In genomic region chr1:85896110-85896509, GRCm38 (mm10) we compare ENCODE assay signal across 8 mouse cellular contexts. TPM values are rescaled to one million over a fixed set of nuclear protein-coding genes. Genes with fewer than 3 reads are reported as not detected.
DNase-seq lines count a peak whose midpoint lies in the region; ATAC-seq and TF ChIP-seq lines count a peak whose summit lies in the region.

No protein-coding gene starts in this region.

- DNase-seq in embryo, embryonic 10.5 days (ENCODE audit: low spot score), result peak; percentile 6
- DNase-seq in embryo, embryonic 9.5 days (ENCODE audit: extremely low spot score), result no peak
- DNase-seq in CH12.LX (ENCODE audit: extremely low read depth), result no peak
- no peak for DNase-seq in hindbrain, embryonic 10.5 days (ENCODE audit: low spot score)
- DNase-seq in liver, postnatal 0 days, result no peak
- no peak for DNase-seq in ovary, postnatal 36 days (ENCODE audit: low spot score)
- no peak for DNase-seq in kidney, postnatal 25 days
- no peak for DNase-seq in thymus, postnatal 25 days

- no peaks in the 10 kb centered on the region for H3K27me3 ChIP-seq in CH12.LX (replicated peaks)
- no peaks in the 10 kb centered on the region for H3K27me3 ChIP-seq in hindbrain, embryonic 10.5 days (ENCODE audit: insufficient read depth, poor library complexity, severe bottlenecking)
- no peaks in the 10 kb centered on the region for H3K27me3 ChIP-seq in liver, postnatal 0 days (ENCODE audit: insufficient read depth, low read length)

- peaks cover 45% of the 10 kb centered on the region for H3K79me2 ChIP-seq in CH12.LX (replicated peaks; ENCODE audit: control insufficient read depth, extremely low read depth, insufficient read depth, poor library complexity, severe bottlenecking)

- peaks cover 3% of the 10 kb centered on the region for H3K9me3 ChIP-seq in CH12.LX (replicated peaks; ENCODE audit: low read length)
- no peaks in the 10 kb centered on the region for H3K9me3 ChIP-seq in hindbrain, embryonic 10.5 days
- H3K9me3 ChIP-seq in liver, postnatal 0 days (ENCODE audit: low read length), result no peaks in the 10 kb centered on the region

- WGBS in hindbrain, embryonic 10.5 days, result 83% methylated on average over 5 of the region's 5 CpGs
- 67% methylated on average over 5 of the region's 5 CpGs for WGBS in liver, postnatal 0 days (ENCODE audit: insufficient replicate concordance)

- in situ Hi-C loops in CH12.LX (cut with MboI; ENCODE audit: low pct_ligation_motif_present, low pct_unique_long_range_greater_than_20kb, low sequenced_read_pairs), result no loop called here

- TF ChIP-seq EP300 in CH12.LX (IDR thresholded peaks at IDR 0.05; ENCODE audit: low read length), result no peak
- TF ChIP-seq EP300 in liver, postnatal 0 days (IDR thresholded peaks at IDR 0.05; ENCODE audit: low read depth), result no peak

- TF ChIP-seq RAD21 in CH12.LX (IDR thresholded peaks at IDR 0.05; ENCODE audit: low read depth, low read length), result no peak

- ATAC-seq in liver, postnatal 0 days, result no peak

- dilution Hi-C loops in CH12.LX (cut with MboI; ENCODE audit: extremely low pct_ligation_motif_present, extremely low pct_unique_long_range_greater_than_20kb, low sequenced_read_pairs), result no loop called here

- peak overlapping the region; percentile 92 for H3K27ac ChIP-seq in CH12.LX (ENCODE audit: insufficient read depth, low read depth)
- H3K27ac ChIP-seq in hindbrain, embryonic 10.5 days, result peak overlapping the region; percentile 95
- H3K27ac ChIP-seq in liver, postnatal 0 days (ENCODE audit: low read depth), result peak overlapping the region; percentile 62

- no peak for TF ChIP-seq CTCF in CH12.LX (conservative IDR thresholded peaks at IDR 0.05 in 1 of 2, IDR thresholded peaks at IDR 0.05 in 1 of 2; ENCODE audit: low read depth in 2 of 2, low read length in 2 of 2)
- TF ChIP-seq CTCF in liver, postnatal 0 days (IDR thresholded peaks at IDR 0.05; ENCODE audit: low read depth), result no peak

- H3K36me3 ChIP-seq in CH12.LX (replicated peaks in 1 of 2; ENCODE audit: control insufficient read depth in 1 of 2, insufficient read depth in 1 of 2, low read length in 1 of 2), result peaks cover 0 to 13% of the 10 kb centered on the region in 2 experiments
- H3K36me3 ChIP-seq in hindbrain, embryonic 10.5 days, result peaks cover 8% of the 10 kb centered on the region; the same call in 1 of the 2 replicates
- H3K36me3 ChIP-seq in liver, postnatal 0 days (replicated peaks; ENCODE audit: insufficient read depth, low read length), result no peaks in the 10 kb centered on the region

- peak overlapping the region; percentile 67 to 86 (median 83) for H3K4me3 ChIP-seq in CH12.LX (replicated peaks in 1 of 3; ENCODE audit: low read depth in 2 of 3, low read length in 2 of 3, poor library complexity in 1 of 3)
- H3K4me3 ChIP-seq in hindbrain, embryonic 10.5 days, result peak overlapping the region; percentile 88
- H3K4me3 ChIP-seq in liver, postnatal 0 days (ENCODE audit: low read depth, low read length), result no peak overlapping the region

- H3K4me1 ChIP-seq in CH12.LX (ENCODE audit: control insufficient read depth in 1 of 2, insufficient read depth in 2 of 2), result peaks cover 18 to 51% of the 10 kb centered on the region in 2 experiments
- peaks cover 68% of the 10 kb centered on the region for H3K4me1 ChIP-seq in hindbrain, embryonic 10.5 days (replicated peaks)
- peaks cover 53% of the 10 kb centered on the region for H3K4me1 ChIP-seq in liver, postnatal 0 days (ENCODE audit: insufficient read depth)

- peak overlapping the region; percentile 86 for H3K9ac ChIP-seq in CH12.LX (ENCODE audit: insufficient read depth, low read depth)
- no peak overlapping the region for H3K9ac ChIP-seq in liver, postnatal 0 days (replicated peaks)

- TF ChIP-seq POLR2A in CH12.LX (IDR thresholded peaks at IDR 0.05; ENCODE audit: low read depth, low read length), result no peak

- peak overlapping the region; percentile 93 for H3K4me2 ChIP-seq in CH12.LX (ENCODE audit: insufficient read depth, low read depth, poor library complexity, severe bottlenecking)
- peak overlapping the region; percentile 96 for H3K4me2 ChIP-seq in liver, postnatal 0 days (ENCODE audit: low read depth, low read length)

TF ChIP-seq in CH12.LX, 34 proteins besides CTCF, POLR2A, EP300 and RAD21:
- TF ChIP-seq NELFE (IDR thresholded peaks at IDR 0.05; ENCODE audit: low read depth, low read length), result no peak; the same call in 1 of the 2 replicates
- no peak for TF ChIP-seq BHLHE40 (IDR thresholded peaks at IDR 0.05; ENCODE audit: low read depth, low read length)
- TF ChIP-seq ZKSCAN1 (IDR thresholded peaks at IDR 0.05; ENCODE audit: borderline replicate concordance, low read depth, low read length), result peak; percentile 84
- TF ChIP-seq E2F4 (IDR thresholded peaks at IDR 0.05; ENCODE audit: insufficient replicate concordance, low read depth, low read length), result no peak
- no peak for TF ChIP-seq USF1 (IDR thresholded peaks at IDR 0.05; ENCODE audit: low read depth, low read length)
- no peak for TF ChIP-seq KAT2A (IDR thresholded peaks at IDR 0.05; ENCODE audit: insufficient replicate concordance, low read length)
- TF ChIP-seq IRF4 (IDR thresholded peaks at IDR 0.05; ENCODE audit: low read depth, low read length), result 0 out of 2 replicates have a peak, but pooled peaks have one; percentile 20
- 0 out of 2 replicates have a peak, but pooled peaks have one; percentile 7 for TF ChIP-seq MAX (IDR thresholded peaks at IDR 0.05; ENCODE audit: low read length)
- 0 out of 2 replicates have a peak, but pooled peaks have one; percentile 55 for TF ChIP-seq UBTF (IDR thresholded peaks at IDR 0.05; ENCODE audit: low read depth, low read length)
- TF ChIP-seq ELF1 (IDR thresholded peaks at IDR 0.05; ENCODE audit: low read depth, low read length), result 0 out of 2 replicates have a peak, but pooled peaks have one; percentile 18
- TF ChIP-seq ZC3H11A (IDR thresholded peaks at IDR 0.05; ENCODE audit: low read depth, low read length), result no peak
- no peak for TF ChIP-seq ETS1 (conservative IDR thresholded peaks at IDR 0.05; ENCODE audit: low read depth, low read length)
- TF ChIP-seq MAZ (IDR thresholded peaks at IDR 0.05; ENCODE audit: low read depth, low read length), result no peak
- 0 out of 2 replicates have a peak, but pooled peaks have one; percentile 57 for TF ChIP-seq CHD1 (IDR thresholded peaks at IDR 0.05; ENCODE audit: low read depth, low read length)
- no peak for TF ChIP-seq JUND (conservative IDR thresholded peaks at IDR 0.05; ENCODE audit: low read depth, low read length)

RNA-seq across cellular contexts. Expression of gene Itm2c, which starts 2.0 kb away (rescaled TPM):
- total RNA-seq in CH12.LX (2012; rRNA removed) (83.3 and 107 TPM in 2 replicates), CH12.LX (2014; rRNA removed) (87.9 and 96.2 TPM in 2 replicates)
- polyA plus RNA-seq in CH12.LX (2012; ENCODE audit: insufficient read length, low read depth), result 72.1 and 76.6 TPM in 2 replicates
- 146 and 151 TPM in 2 replicates for polyA plus RNA-seq in hindbrain, embryonic 10.5 days (2016; fragmentation: Nextera tagmentation; extraction: Ambion mirVana)
- polyA plus RNA-seq in liver, postnatal 0 days (2015; fragmentation: Nextera tagmentation; extraction: Ambion mirVana), result 52.1 and 56.7 TPM in 2 replicates

RNA-seq across cellular contexts. Expression of gene 4933407L21Rik, which starts 32.2 kb away (rescaled TPM):
- total RNA-seq in CH12.LX (2012; rRNA removed) (0.08 and 0.17 TPM in 2 replicates), CH12.LX (2014; rRNA removed) (0.19 and 0.36 TPM in 2 replicates)
- 0.31 and 0.71 TPM in 2 replicates for polyA plus RNA-seq in CH12.LX (2012; ENCODE audit: insufficient read length, low read depth)
- 0.43 and 0.51 TPM in 2 replicates for polyA plus RNA-seq in hindbrain, embryonic 10.5 days (2016; fragmentation: Nextera tagmentation; extraction: Ambion mirVana)
- polyA plus RNA-seq in liver, postnatal 0 days (2015; fragmentation: Nextera tagmentation; extraction: Ambion mirVana), result 0.11 TPM in 1 of 2 replicates, not detected in the other
